Mouse (Mus musculus): Measurements from ENCODE around the gene Plce1. TPM values are rescaled to one million over a fixed set of nuclear protein-coding genes. Genes with fewer than 3 reads are reported as not detected.

Gene Plce1
- polyA plus RNA-seq, 1 experiment from 2014 or later, result 4.5 TPM

- no peak for ATAC-seq (ENCODE audit: extremely low read depth, insufficient number of reproducible peaks, low FRiP score, low TSS enrichment)
- H3K27ac ChIP-seq (replicated peaks), result no peak overlapping the region
- H3K27me3 ChIP-seq (replicated peaks), result no peaks in the 10 kb centered on the region
- WGBS, result 82% methylated on average over 6 of the region's 6 CpGs
- no peaks in the 10 kb centered on the region for H3K9me3 ChIP-seq
- no peaks in the 10 kb centered on the region for H3K36me3 ChIP-seq
- no peak overlapping the region for H3K4me2 ChIP-seq
- no peaks in the 10 kb centered on the region for H3K4me1 ChIP-seq
- no peak overlapping the region for H3K4me3 ChIP-seq
- H3K9ac ChIP-seq, result no peak overlapping the region
Observed at GRCm38 (mm10) chr19:38691533-38691932, 210.6 kb downstream of the Plce1 start.

GRCm38 (mm10) chr19:38693331-38693730 lies 212.4 kb downstream of the Plce1 start:
- H3K9ac ChIP-seq, result no peak overlapping the region
- no peak for ATAC-seq (ENCODE audit: extremely low read depth, insufficient number of reproducible peaks, low FRiP score, low TSS enrichment)
- no peaks in the 10 kb centered on the region for H3K9me3 ChIP-seq
- H3K4me2 ChIP-seq, result no peak overlapping the region
- no peaks in the 10 kb centered on the region for H3K36me3 ChIP-seq
- H3K4me1 ChIP-seq, result no peaks in the 10 kb centered on the region
- H3K27me3 ChIP-seq (replicated peaks), result no peaks in the 10 kb centered on the region
- no peak overlapping the region for H3K27ac ChIP-seq (replicated peaks)
- no peak overlapping the region for H3K4me3 ChIP-seq
- 43% methylated on average over 2 of the region's 2 CpGs for WGBS

GRCm38 (mm10) chr19:38693769-38694168 lies 212.9 kb downstream of the Plce1 start:
- WGBS, result 73% methylated on average over 4 of the region's 4 CpGs
- no peak for ATAC-seq (ENCODE audit: extremely low read depth, insufficient number of reproducible peaks, low FRiP score, low TSS enrichment)
- no peaks in the 10 kb centered on the region for H3K27me3 ChIP-seq (replicated peaks)
- no peak overlapping the region for H3K27ac ChIP-seq (replicated peaks)
- no peak overlapping the region for H3K4me2 ChIP-seq
- no peaks in the 10 kb centered on the region for H3K9me3 ChIP-seq
- H3K36me3 ChIP-seq, result no peaks in the 10 kb centered on the region
- no peak overlapping the region for H3K9ac ChIP-seq
- no peak overlapping the region for H3K4me3 ChIP-seq
- no peaks in the 10 kb centered on the region for H3K4me1 ChIP-seq

- Histone ChIP-seq H3K4me3 (no peak overlapping the region), H3K27ac (replicated peaks) (no peak overlapping the region), H3K4me1 (no peaks in the 10 kb centered on the region), H3K4me2 (no peak overlapping the region), H3K36me3 (peaks cover 8% of the 10 kb centered on the region; the same call in 1 of the 2 replicates), H3K9ac (no peak overlapping the region), H3K27me3 (replicated peaks) (no peaks in the 10 kb centered on the region), H3K9me3 (no peaks in the 10 kb centered on the region)
- ATAC-seq (ENCODE audit: extremely low read depth, insufficient number of reproducible peaks, low FRiP score, low TSS enrichment), result no peak
- 84% methylated on average over 8 of the region's 8 CpGs for WGBS
Observed at GRCm38 (mm10) chr19:38701776-38702175, 220.9 kb downstream of the Plce1 start.

GRCm38 (mm10) chr19:38704742-38705141 lies 223.8 kb downstream of the Plce1 start:
- Histone ChIP-seq H3K27ac (replicated peaks) (no peak overlapping the region), H3K9me3 (no peaks in the 10 kb centered on the region), H3K9ac (no peak overlapping the region), H3K27me3 (replicated peaks) (no peaks in the 10 kb centered on the region), H3K4me2 (no peak overlapping the region), H3K4me1 (no peaks in the 10 kb centered on the region), H3K4me3 (no peak overlapping the region), H3K36me3 (peaks cover 8% of the 10 kb centered on the region; the same call in 1 of the 2 replicates)
- WGBS, result 81% methylated on average over 3 of the region's 3 CpGs
- no peak for ATAC-seq (ENCODE audit: extremely low read depth, insufficient number of reproducible peaks, low FRiP score, low TSS enrichment)

GRCm38 (mm10) chr19:38705244-38705643 lies 224.3 kb downstream of the Plce1 start:
- 87% methylated on average over 11 of the region's 11 CpGs for WGBS
- Histone ChIP-seq H3K4me2 (no peak overlapping the region), H3K4me1 (no peaks in the 10 kb centered on the region), H3K27ac (replicated peaks) (no peak overlapping the region), H3K4me3 (no peak overlapping the region), H3K9me3 (no peaks in the 10 kb centered on the region), H3K27me3 (replicated peaks) (no peaks in the 10 kb centered on the region), H3K36me3 (peaks cover 8% of the 10 kb centered on the region; the same call in 1 of the 2 replicates), H3K9ac (no peak overlapping the region)
- ATAC-seq (ENCODE audit: extremely low read depth, insufficient number of reproducible peaks, low FRiP score, low TSS enrichment), result no peak

GRCm38 (mm10) chr19:38706449-38706848 lies 225.5 kb downstream of the Plce1 start:
- ATAC-seq (ENCODE audit: extremely low read depth, insufficient number of reproducible peaks, low FRiP score, low TSS enrichment), result no peak
- Histone ChIP-seq H3K4me3 (no peak overlapping the region), H3K9me3 (no peaks in the 10 kb centered on the region), H3K27ac (replicated peaks) (no peak overlapping the region), H3K36me3 (peaks cover 8% of the 10 kb centered on the region; the same call in 1 of the 2 replicates), H3K4me2 (no peak overlapping the region), H3K9ac (no peak overlapping the region), H3K4me1 (no peaks in the 10 kb centered on the region), H3K27me3 (replicated peaks) (no peaks in the 10 kb centered on the region)
- 78% methylated on average over 6 of the region's 6 CpGs for WGBS

GRCm38 (mm10) chr19:38709376-38709775 lies 228.5 kb downstream of the Plce1 start:
- ATAC-seq (ENCODE audit: extremely low read depth, insufficient number of reproducible peaks, low FRiP score, low TSS enrichment), result no peak
- 88% methylated on average over 2 of the region's 2 CpGs for WGBS
- no peak overlapping the region for H3K4me2 ChIP-seq
- peaks cover 5% of the 10 kb centered on the region; the same call in 1 of the 2 replicates for H3K36me3 ChIP-seq
- H3K27ac ChIP-seq (replicated peaks), result no peak overlapping the region
- no peaks in the 10 kb centered on the region for H3K9me3 ChIP-seq
- no peak overlapping the region for H3K4me3 ChIP-seq
- H3K27me3 ChIP-seq (replicated peaks), result no peaks in the 10 kb centered on the region
- no peaks in the 10 kb centered on the region for H3K4me1 ChIP-seq
- no peak overlapping the region for H3K9ac ChIP-seq

- no peak overlapping the region for H3K9ac ChIP-seq
- ATAC-seq (ENCODE audit: extremely low read depth, insufficient number of reproducible peaks, low FRiP score, low TSS enrichment), result no peak
- H3K9me3 ChIP-seq, result no peaks in the 10 kb centered on the region
- peaks cover 53% of the 10 kb centered on the region for H3K36me3 ChIP-seq
- H3K4me2 ChIP-seq, result no peak overlapping the region
- H3K27ac ChIP-seq (replicated peaks), result no peak overlapping the region
- H3K27me3 ChIP-seq (replicated peaks), result no peaks in the 10 kb centered on the region
- no peak overlapping the region for H3K4me3 ChIP-seq
- 81% methylated on average over 4 of the region's 4 CpGs for WGBS
- peaks cover 4% of the 10 kb centered on the region; the same call in 1 of the 2 replicates for H3K4me1 ChIP-seq
Observed at GRCm38 (mm10) chr19:38721808-38722207, 240.9 kb downstream of the Plce1 start.

GRCm38 (mm10) chr19:38722982-38723381 lies 242.1 kb downstream of the Plce1 start:
- ATAC-seq (ENCODE audit: extremely low read depth, insufficient number of reproducible peaks, low FRiP score, low TSS enrichment), result no peak
- Histone ChIP-seq H3K4me2 (no peak overlapping the region), H3K4me3 (no peak overlapping the region), H3K9ac (no peak overlapping the region), H3K4me1 (peaks cover 4% of the 10 kb centered on the region; the same call in 1 of the 2 replicates), H3K27ac (replicated peaks) (no peak overlapping the region), H3K36me3 (peaks cover 52% of the 10 kb centered on the region), H3K9me3 (no peaks in the 10 kb centered on the region), H3K27me3 (replicated peaks) (no peaks in the 10 kb centered on the region)
- WGBS, result 79% methylated on average over 6 of the region's 6 CpGs

GRCm38 (mm10) chr19:38723969-38724368 lies 243.1 kb downstream of the Plce1 start:
- no peak overlapping the region for H3K4me3 ChIP-seq
- H3K27me3 ChIP-seq (replicated peaks), result no peaks in the 10 kb centered on the region
- no peak for ATAC-seq (ENCODE audit: extremely low read depth, insufficient number of reproducible peaks, low FRiP score, low TSS enrichment)
- no peak overlapping the region for H3K27ac ChIP-seq (replicated peaks)
- WGBS, result 69% methylated on average over 5 of the region's 5 CpGs
- peaks cover 4% of the 10 kb centered on the region; the same call in 1 of the 2 replicates for H3K4me1 ChIP-seq
- H3K36me3 ChIP-seq, result peaks cover 48% of the 10 kb centered on the region
- H3K4me2 ChIP-seq, result no peak overlapping the region
- H3K9ac ChIP-seq, result no peak overlapping the region
- H3K9me3 ChIP-seq, result no peaks in the 10 kb centered on the region

GRCm38 (mm10) chr19:38728842-38729241 lies 247.9 kb downstream of the Plce1 start:
- WGBS, result 50% methylated on average over 6 of the region's 6 CpGs
- H3K9me3 ChIP-seq, result no peaks in the 10 kb centered on the region
- no peak overlapping the region for H3K4me3 ChIP-seq
- no peak overlapping the region for H3K9ac ChIP-seq
- no peak for ATAC-seq (ENCODE audit: extremely low read depth, insufficient number of reproducible peaks, low FRiP score, low TSS enrichment)
- H3K27me3 ChIP-seq (replicated peaks), result no peaks in the 10 kb centered on the region
- no peak overlapping the region for H3K4me2 ChIP-seq
- H3K36me3 ChIP-seq, result peaks cover 53% of the 10 kb centered on the region
- H3K4me1 ChIP-seq, result 0 out of 2 replicates have a peak, but pooled peaks cover 1% of the 10 kb centered on the region
- no peak overlapping the region for H3K27ac ChIP-seq (replicated peaks)

Measured in heart, embryonic 13.5 days (tissue).